Mouse (Mus musculus): ENCODE results near the gene Mettl14.
"Not testable (repeated sequence)": the region's sequence is repeated elsewhere in the genome, so short reads cannot be mapped to it uniquely, and the experiment has no call there.

The Mettl14 gene

GRCm38 (mm10) chr3:123366820-123367219 is 19.1 kb downstream of the Mettl14 start:
- ATAC-seq (ENCODE audit: low TSS enrichment) = not testable (repeated sequence)

- no peak for ATAC-seq (ENCODE audit: low TSS enrichment)
Observed at GRCm38 (mm10) chr3:123356377-123356991, 29.4 kb downstream of the Mettl14 start.

- no peak for ATAC-seq (ENCODE audit: low TSS enrichment)
Observed at GRCm38 (mm10) chr3:123354388-123354787, 31.5 kb downstream of the Mettl14 start.

- no peak for ATAC-seq (ENCODE audit: low TSS enrichment)
Observed at GRCm38 (mm10) chr3:123353661-123354060, 32.2 kb downstream of the Mettl14 start.

GRCm38 (mm10) chr3:123353183-123353582 is 32.7 kb downstream of the Mettl14 start:
- no peak for ATAC-seq (ENCODE audit: low TSS enrichment)

- no peak for ATAC-seq (ENCODE audit: low TSS enrichment)
Observed at GRCm38 (mm10) chr3:123351519-123351918, 34.4 kb downstream of the Mettl14 start.

- ATAC-seq (ENCODE audit: low TSS enrichment) = no peak
Observed at GRCm38 (mm10) chr3:123350602-123351001, 35.3 kb downstream of the Mettl14 start.

GRCm38 (mm10) chr3:123348080-123348802 is 37.7 kb downstream of the Mettl14 start:
- peak; percentile 91 for ATAC-seq (ENCODE audit: low TSS enrichment)

GRCm38 (mm10) chr3:123343690-123344089 is 42.2 kb downstream of the Mettl14 start:
- no peak for ATAC-seq (ENCODE audit: low TSS enrichment)

- ATAC-seq (ENCODE audit: low TSS enrichment) = no peak
Observed at GRCm38 (mm10) chr3:123341049-123341448, 44.9 kb downstream of the Mettl14 start.

- no peak for ATAC-seq (ENCODE audit: low TSS enrichment)
Observed at GRCm38 (mm10) chr3:123338666-123339195, 47.2 kb downstream of the Mettl14 start.

GRCm38 (mm10) chr3:123337853-123338252 is 48.1 kb downstream of the Mettl14 start:
- ATAC-seq (ENCODE audit: low TSS enrichment) = no peak

- no peak for ATAC-seq (ENCODE audit: low TSS enrichment)
Observed at GRCm38 (mm10) chr3:123336951-123337350, 49.0 kb downstream of the Mettl14 start.

GRCm38 (mm10) chr3:123336455-123336854 is 49.5 kb downstream of the Mettl14 start:
- ATAC-seq (ENCODE audit: low TSS enrichment) = no peak

- ATAC-seq (ENCODE audit: low TSS enrichment) = no peak
Observed at GRCm38 (mm10) chr3:123335480-123335879, 50.4 kb downstream of the Mettl14 start.

GRCm38 (mm10) chr3:123334947-123335346 is 51.0 kb downstream of the Mettl14 start:
- ATAC-seq (ENCODE audit: low TSS enrichment) = no peak; the same call in 1 of the 2 replicates

GRCm38 (mm10) chr3:123333055-123333424 is 52.9 kb downstream of the Mettl14 start:
- no peak for ATAC-seq (ENCODE audit: low TSS enrichment)

GRCm38 (mm10) chr3:123332330-123333054 is 53.4 kb downstream of the Mettl14 start:
- no peak for ATAC-seq (ENCODE audit: low TSS enrichment)

- no peak for ATAC-seq (ENCODE audit: low TSS enrichment)
Observed at GRCm38 (mm10) chr3:123330221-123330620, 55.7 kb downstream of the Mettl14 start.

- ATAC-seq (ENCODE audit: low TSS enrichment) = peak; percentile 20; the same call in 1 of the 2 replicates
Observed at GRCm38 (mm10) chr3:123329251-123329650, 56.7 kb downstream of the Mettl14 start.

GRCm38 (mm10) chr3:123324326-123324725 is 61.6 kb downstream of the Mettl14 start:
- ATAC-seq (ENCODE audit: low TSS enrichment) = no peak

- peak; percentile 47; the same call in 1 of the 2 replicates for ATAC-seq (ENCODE audit: low TSS enrichment)
Observed at GRCm38 (mm10) chr3:123322147-123322546, 63.8 kb downstream of the Mettl14 start.

All from frontal cortex, adult (tissue).